ENCODE assay signal across 8 mouse cellular contexts in genomic region chr13:104556609-104557008, GRCm38 (mm10).
DNase-seq lines count a peak whose midpoint lies in the region; ATAC-seq and TF ChIP-seq lines count a peak whose summit lies in the region.
"Not testable (repeated sequence)": the region's sequence is repeated elsewhere in the genome, so short reads cannot be mapped to it uniquely, and the experiment has no call there.

No protein-coding gene starts in this region.

- not testable (repeated sequence) for TF ChIP-seq EP300 in stomach, postnatal 0 days (optimal IDR thresholded peaks at IDR 0.05)

- H3K4me2 ChIP-seq in embryonic facial prominence, embryonic 11.5 days (ENCODE audit: low read depth, low read length); intestine, embryonic 16.5 days (ENCODE audit: low read depth, low read length); liver, embryonic 16.5 days (ENCODE audit: low read depth, low read length); stomach, postnatal 0 days (replicated peaks; ENCODE audit: low read depth): not testable (repeated sequence)
- peak overlapping the region; percentile 27; the same call in 1 of the 2 replicates for H3K4me2 ChIP-seq in kidney, embryonic 16.5 days (replicated peaks; ENCODE audit: low read depth, low read length)

- DNase-seq in CD4-positive, CD25-positive, alpha-beta regulatory T cell, adult 2 months (ENCODE audit: low read depth, low spot score), result peak; percentile 33
- DNase-seq in embryonic facial prominence, embryonic 11.5 days (ENCODE audit: low spot score), result peak; percentile 44
- peak; percentile 28 to 52 for DNase-seq in kidney, postnatal 4 days
- DNase-seq in lung, postnatal 25 days (ENCODE audit: low spot score), result peak; percentile 4
- DNase-seq in stomach, postnatal 0 days (ENCODE audit: low spot score), result peak; percentile 39

- not testable (repeated sequence) for ATAC-seq in embryonic facial prominence, embryonic 11.5 days (replicated peaks; ENCODE audit: insufficient number of reproducible peaks, low FRiP score, low TSS enrichment, low read depth); stomach, postnatal 0 days (ENCODE audit: low FRiP score, low TSS enrichment)
- 0 out of 2 replicates have a peak, but pooled peaks have one; percentile 52 for ATAC-seq in intestine, embryonic 16.5 days
- ATAC-seq in kidney, embryonic 16.5 days (ENCODE audit: low FRiP score, low TSS enrichment), result peak; percentile 70
- ATAC-seq in liver, embryonic 16.5 days (ENCODE audit: low read depth), result 0 out of 2 replicates have a peak, but pooled peaks have one; percentile 21

- H3K4me1 ChIP-seq in embryonic facial prominence, embryonic 11.5 days (ENCODE audit: control insufficient read depth, insufficient read depth, low read length); intestine, embryonic 16.5 days (ENCODE audit: control insufficient read depth, insufficient read depth, low read length); kidney, embryonic 16.5 days (ENCODE audit: insufficient read depth, low read length); liver, embryonic 16.5 days (ENCODE audit: control insufficient read depth, low read depth, low read length); stomach, postnatal 0 days (replicated peaks; ENCODE audit: control insufficient read depth, insufficient read depth): not testable (repeated sequence)

- not testable (repeated sequence) for H3K36me3 ChIP-seq in embryonic facial prominence, embryonic 11.5 days (replicated peaks; ENCODE audit: control insufficient read depth, insufficient read depth, low read depth, low read length); intestine, embryonic 16.5 days (ENCODE audit: control insufficient read depth, insufficient read depth, low read length); kidney, embryonic 16.5 days (ENCODE audit: insufficient read depth, low read length); liver, embryonic 16.5 days (ENCODE audit: control insufficient read depth, insufficient read depth); stomach, postnatal 0 days (ENCODE audit: control insufficient read depth, insufficient read depth, low read length)

- H3K9ac ChIP-seq in embryonic facial prominence, embryonic 11.5 days (replicated peaks; ENCODE audit: low read length); intestine, embryonic 16.5 days (ENCODE audit: low read depth, low read length); kidney, embryonic 16.5 days (replicated peaks; ENCODE audit: low read length); liver, embryonic 16.5 days (ENCODE audit: low read depth, low read length); stomach, postnatal 0 days (ENCODE audit: low read length): not testable (repeated sequence)

- not testable (repeated sequence) for H3K9me3 ChIP-seq in embryonic facial prominence, embryonic 11.5 days (replicated peaks; ENCODE audit: control insufficient read depth, low read length); intestine, embryonic 16.5 days (ENCODE audit: control insufficient read depth, low read length); kidney, embryonic 16.5 days (ENCODE audit: low read length); liver, embryonic 16.5 days (replicated peaks; ENCODE audit: control insufficient read depth, low read length); stomach, postnatal 0 days (ENCODE audit: control insufficient read depth, low read length)

- not testable (repeated sequence) for H3K27me3 ChIP-seq in embryonic facial prominence, embryonic 11.5 days (ENCODE audit: control insufficient read depth, insufficient read depth, low read length); intestine, embryonic 16.5 days (replicated peaks; ENCODE audit: control insufficient read depth, insufficient read depth, low read length); kidney, embryonic 16.5 days (ENCODE audit: insufficient read depth, low read length); liver, embryonic 16.5 days (ENCODE audit: control insufficient read depth, insufficient read depth, low read depth, low read length); stomach, postnatal 0 days (ENCODE audit: control insufficient read depth, insufficient read depth, low read length)

- WGBS in embryonic facial prominence, embryonic 11.5 days, result 20% methylated on average over 7 of the region's 7 CpGs
- WGBS in intestine, embryonic 16.5 days, result 31% methylated on average over 7 of the region's 7 CpGs
- 15% methylated on average over 7 of the region's 7 CpGs for WGBS in kidney, embryonic 16.5 days
- 41% methylated on average over 7 of the region's 7 CpGs for WGBS in liver, embryonic 16.5 days (ENCODE audit: insufficient replicate concordance)
- 35% methylated on average over 7 of the region's 7 CpGs for WGBS in stomach, postnatal 0 days

- H3K4me3 ChIP-seq in embryonic facial prominence, embryonic 11.5 days (ENCODE audit: low read depth, low read length); intestine, embryonic 16.5 days (ENCODE audit: low read length); kidney, embryonic 16.5 days (ENCODE audit: low read length); liver, embryonic 16.5 days (ENCODE audit: low read depth, low read length); stomach, postnatal 0 days (ENCODE audit: low read depth, low read length): not testable (repeated sequence)

- TF ChIP-seq CTCF in stomach, postnatal 0 days (IDR thresholded peaks at IDR 0.05; ENCODE audit: low read depth), result not testable (repeated sequence)

- H3K27ac ChIP-seq in embryonic facial prominence, embryonic 11.5 days (replicated peaks; ENCODE audit: low read depth, low read length); intestine, embryonic 16.5 days (ENCODE audit: low read length); kidney, embryonic 16.5 days (ENCODE audit: low read length); liver, embryonic 16.5 days (ENCODE audit: low read length); stomach, postnatal 0 days (replicated peaks): not testable (repeated sequence)
